Mouse (Mus musculus) heart, embryonic 16.5 days (tissue): ENCODE measurements around the gene Strip1. TPM values are rescaled to one million over a fixed set of nuclear protein-coding genes. Genes with fewer than 3 reads are reported as not detected.

Experiments used
- ATAC-seq: fragments of 200-750 bp; cut with Nextera tagmentation; replicated peaks from 2 replicates; pipeline ENCODE4 v1.8.0; 2017; ENCODE audit warnings: moderate number of reproducible peaks; ENCODE audit not compliant: insufficient read depth, low FRiP score; ENCODE audit errors: extremely low read depth
- H3K27ac ChIP-seq: fragments of 300-500 bp; sonication (generic); 2 replicates; pipeline ENCODE4 v1.5.1; 2014; ENCODE audit warnings: mild to moderate bottlenecking, low read length, control low read depth, moderate library complexity
- H3K27me3 ChIP-seq: fragments of 300-500 bp; sonication (generic); 2 replicates; pipeline ENCODE4 v1.6.1; 2014; ENCODE audit warnings: low read length, mixed read lengths; ENCODE audit not compliant: control insufficient read depth, insufficient read depth
- H3K36me3 ChIP-seq: fragments of 300-500 bp; sonication (generic); 2 replicates; pipeline ENCODE4 v1.6.1; 2014; ENCODE audit not compliant: control insufficient read depth, insufficient read depth
- H3K4me1 ChIP-seq: fragments of 300-500 bp; sonication (generic); 2 replicates; pipeline ENCODE4 v1.6.1; 2014; ENCODE audit warnings: low read length, mixed read lengths; ENCODE audit not compliant: control insufficient read depth, insufficient read depth
- H3K4me2 ChIP-seq: fragments of 300-500 bp; sonication (generic); 2 replicates; pipeline ENCODE4 v1.6.1; 2014; ENCODE audit warnings: low read depth, mild to moderate bottlenecking, control low read depth, low read length
- H3K4me3 ChIP-seq: fragments of 300-500 bp; sonication (generic); 2 replicates; pipeline ENCODE4 v1.5.1; 2014; ENCODE audit warnings: mild to moderate bottlenecking, control low read depth, low read length
- H3K9ac ChIP-seq: fragments of 300-500 bp; sonication (generic); 2 replicates; pipeline ENCODE4 v1.6.1; 2014; ENCODE audit warnings: low read length, control low read depth
- H3K9me3 ChIP-seq: fragments of 300-500 bp; sonication (generic); replicated peaks from 2 replicates; pipeline ENCODE4 v1.6.1; 2016; ENCODE audit warnings: low read length; ENCODE audit not compliant: control insufficient read depth
- WGBS: fragments of 180-500 bp; shearing (Covaris S2); extraction: QIAGEN DNeasy Blood & Tissue Kit; methylation state at CpG from one replicate; pipeline ENCODE4 v1.1.7; 2014; 5-methylcytosine and 5-hydroxymethylcytosine counted together
- polyA plus RNA-seq: library from polyadenylated mRNA; unstranded; fragments of >200 nt; fragmentation: Nextera tagmentation; extraction: Ambion mirVana; gene quantifications from 2 replicates; pipeline ENCODE4 v1.2.1, GENCODE M21; 2015

Strip1 gene
- polyA plus RNA-seq, 1 experiment from 2014 or later, result 32.2 TPM

DNA sequence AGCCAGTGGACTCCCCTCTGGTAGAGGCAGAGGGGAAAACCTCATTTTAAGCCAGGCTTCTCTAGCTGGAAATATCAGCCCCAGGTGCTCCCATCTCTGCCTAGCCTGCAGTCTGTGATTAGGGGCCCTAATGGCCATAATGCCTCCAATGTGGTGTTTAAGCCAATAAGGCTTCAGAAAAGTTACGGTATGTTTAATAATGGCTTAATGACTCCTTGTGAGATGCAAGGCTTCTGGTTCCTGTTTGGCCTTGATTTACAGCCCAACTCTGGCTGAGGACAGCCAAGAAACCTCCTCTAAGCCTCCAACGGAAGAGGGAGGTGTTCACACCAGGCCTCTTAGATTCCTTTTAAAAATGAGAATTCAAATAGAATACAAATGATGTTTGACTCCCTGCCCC is 37.9 kb downstream of the Strip1 start:
- 68% methylated on average over 2 of the region's 2 CpGs for WGBS
- Histone ChIP-seq H3K36me3 (no peaks in the 10 kb centered on the region), H3K27me3 (peaks cover 80% of the 10 kb centered on the region), H3K27ac (no peak overlapping the region), H3K9ac (no peak overlapping the region), H3K4me1 (peaks cover 14% of the 10 kb centered on the region), H3K4me2 (no peak overlapping the region), H3K4me3 (no peak overlapping the region), H3K9me3 (no peaks in the 10 kb centered on the region)
- no peak for ATAC-seq

DNA sequence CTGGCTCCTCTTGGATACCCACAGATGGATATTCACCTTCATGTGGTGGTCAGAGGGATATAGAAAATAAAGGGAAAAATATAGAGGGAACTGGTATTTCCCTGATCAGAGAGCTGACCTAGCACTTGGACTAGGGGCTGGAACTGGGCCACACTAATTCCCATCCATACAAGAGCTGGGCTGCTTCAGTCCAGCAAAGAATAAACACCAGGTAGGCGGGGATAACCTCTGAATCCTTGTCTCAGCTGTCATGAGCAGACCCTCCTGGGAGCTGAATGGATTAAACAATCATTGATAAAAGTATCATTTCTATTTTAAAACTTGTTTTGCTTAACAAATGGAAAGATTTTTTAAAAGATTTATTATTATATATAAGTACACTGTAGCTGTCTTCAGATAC is 39.9 kb downstream of the Strip1 start:
- H3K4me3 ChIP-seq, result no peak overlapping the region
- no peaks in the 10 kb centered on the region for H3K9me3 ChIP-seq
- no peak for ATAC-seq
- H3K4me1 ChIP-seq, result peaks cover 12% of the 10 kb centered on the region
- 53% methylated on average over 1 of the region's 1 CpGs for WGBS
- H3K27ac ChIP-seq, result no peak overlapping the region
- no peak overlapping the region for H3K9ac ChIP-seq
- no peak overlapping the region for H3K4me2 ChIP-seq
- peaks cover 82% of the 10 kb centered on the region for H3K27me3 ChIP-seq
- no peaks in the 10 kb centered on the region for H3K36me3 ChIP-seq

DNA sequence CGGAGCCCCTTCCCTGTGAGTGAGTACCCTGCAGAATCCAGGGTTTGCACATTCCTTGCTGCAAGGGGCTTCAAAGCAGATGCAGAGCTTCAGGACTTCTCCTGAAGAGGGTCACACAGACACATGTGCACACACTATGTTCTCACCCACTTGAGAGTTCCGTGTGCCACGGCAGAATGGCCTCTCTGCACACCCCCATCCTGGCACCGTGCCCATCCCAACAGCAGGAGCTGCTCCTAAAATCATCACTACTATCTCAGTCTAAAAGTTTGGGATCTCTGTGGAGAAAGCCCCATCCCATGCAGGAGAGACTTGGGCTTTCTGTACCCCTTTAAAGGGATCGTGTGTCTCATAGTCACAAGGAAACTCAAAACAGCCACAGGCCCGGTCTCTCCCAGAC is 45.0 kb downstream of the Strip1 start:
- Histone ChIP-seq H3K4me2 (no peak overlapping the region), H3K9ac (no peak overlapping the region), H3K36me3 (no peaks in the 10 kb centered on the region), H3K4me1 (peaks cover 7% of the 10 kb centered on the region; the same call in 1 of the 2 replicates), H3K27me3 (peaks cover 85% of the 10 kb centered on the region), H3K9me3 (no peaks in the 10 kb centered on the region), H3K4me3 (no peak overlapping the region), H3K27ac (no peak overlapping the region)
- ATAC-seq, result no peak
- 50% methylated on average over 6 of the region's 6 CpGs for WGBS

DNA sequence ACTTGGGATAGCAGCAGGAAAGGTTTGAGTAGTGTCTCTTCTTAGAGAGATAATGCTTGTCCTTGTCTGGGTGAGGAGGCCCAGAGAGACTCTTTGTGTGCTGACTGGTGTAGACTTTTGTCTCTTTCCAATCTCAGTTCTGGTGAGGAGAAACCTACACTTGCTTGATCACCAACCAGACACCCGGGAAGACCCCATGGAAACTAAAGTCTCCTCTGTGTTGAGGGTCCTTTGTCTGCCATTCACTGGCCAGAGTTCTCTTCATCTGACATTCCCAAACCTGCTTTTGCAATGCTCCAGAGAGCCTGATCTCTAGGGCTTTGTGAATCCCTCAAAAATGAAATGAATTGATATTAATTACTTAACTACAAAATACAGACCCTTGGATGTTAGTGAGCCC is 47.6 kb downstream of the Strip1 start:
- Histone ChIP-seq H3K27me3 (peaks cover 88% of the 10 kb centered on the region), H3K27ac (no peak overlapping the region), H3K4me1 (peaks cover 7% of the 10 kb centered on the region; the same call in 1 of the 2 replicates), H3K4me2 (no peak overlapping the region), H3K9me3 (no peaks in the 10 kb centered on the region), H3K4me3 (no peak overlapping the region), H3K36me3 (no peaks in the 10 kb centered on the region), H3K9ac (no peak overlapping the region)
- 37% methylated on average over 1 of the region's 1 CpGs for WGBS
- ATAC-seq, result no peak

DNA sequence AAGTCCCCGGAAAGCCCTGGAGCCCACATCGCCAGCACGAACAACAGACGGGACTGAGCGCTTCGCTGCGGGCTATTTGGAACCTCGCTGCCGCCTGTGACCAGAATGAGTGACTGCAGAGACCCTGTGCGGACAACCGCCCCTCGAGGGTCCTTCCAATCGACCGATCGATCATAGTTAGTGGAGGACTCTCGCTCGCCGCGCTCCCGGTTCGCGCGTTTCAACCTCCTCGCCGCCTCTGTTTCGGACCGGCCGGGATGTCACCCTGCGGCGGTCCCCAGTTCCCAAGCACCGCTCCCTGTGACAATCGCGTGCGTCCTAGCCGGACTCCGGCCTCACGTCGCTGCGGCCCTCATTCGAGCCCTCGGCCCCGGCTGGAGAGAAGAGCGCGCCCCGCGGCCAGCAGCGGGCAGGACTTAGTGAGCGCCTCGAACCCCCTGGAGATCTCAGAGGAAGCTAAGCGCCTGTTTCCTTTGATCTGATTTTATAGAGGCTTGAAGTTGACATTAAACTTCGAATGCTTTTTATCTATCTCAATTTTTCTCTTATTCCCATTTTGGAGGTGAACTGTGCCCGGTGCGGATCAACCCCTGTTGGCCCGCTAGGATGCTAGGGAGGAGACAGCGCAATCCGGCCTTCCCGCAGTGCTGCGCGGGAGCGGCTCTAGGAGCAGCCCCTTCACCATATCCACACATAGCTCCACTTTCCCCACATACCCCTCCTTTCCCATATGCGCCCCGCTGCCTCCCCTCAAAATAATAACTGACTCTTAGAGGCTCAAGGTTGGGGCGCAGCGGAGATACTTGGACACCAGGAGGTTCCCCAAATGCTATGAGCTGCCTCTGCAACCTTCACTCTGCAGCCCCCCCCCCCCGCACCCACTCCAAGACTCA is 48.4 kb downstream of the Strip1 start:
- H3K4me2 ChIP-seq, result peak overlapping the region; percentile 77
- no peaks in the 10 kb centered on the region for H3K36me3 ChIP-seq
- ATAC-seq, result no peak
- H3K9ac ChIP-seq, result peak overlapping the region; percentile 57
- WGBS, result 2% methylated on average over 65 of the region's 65 CpGs
- H3K4me3 ChIP-seq, result peak overlapping the region; percentile 54
- peaks cover 7% of the 10 kb centered on the region; the same call in 1 of the 2 replicates for H3K4me1 ChIP-seq
- H3K9me3 ChIP-seq, result no peaks in the 10 kb centered on the region
- H3K27ac ChIP-seq, result no peak overlapping the region
- peaks cover 84% of the 10 kb centered on the region for H3K27me3 ChIP-seq

DNA sequence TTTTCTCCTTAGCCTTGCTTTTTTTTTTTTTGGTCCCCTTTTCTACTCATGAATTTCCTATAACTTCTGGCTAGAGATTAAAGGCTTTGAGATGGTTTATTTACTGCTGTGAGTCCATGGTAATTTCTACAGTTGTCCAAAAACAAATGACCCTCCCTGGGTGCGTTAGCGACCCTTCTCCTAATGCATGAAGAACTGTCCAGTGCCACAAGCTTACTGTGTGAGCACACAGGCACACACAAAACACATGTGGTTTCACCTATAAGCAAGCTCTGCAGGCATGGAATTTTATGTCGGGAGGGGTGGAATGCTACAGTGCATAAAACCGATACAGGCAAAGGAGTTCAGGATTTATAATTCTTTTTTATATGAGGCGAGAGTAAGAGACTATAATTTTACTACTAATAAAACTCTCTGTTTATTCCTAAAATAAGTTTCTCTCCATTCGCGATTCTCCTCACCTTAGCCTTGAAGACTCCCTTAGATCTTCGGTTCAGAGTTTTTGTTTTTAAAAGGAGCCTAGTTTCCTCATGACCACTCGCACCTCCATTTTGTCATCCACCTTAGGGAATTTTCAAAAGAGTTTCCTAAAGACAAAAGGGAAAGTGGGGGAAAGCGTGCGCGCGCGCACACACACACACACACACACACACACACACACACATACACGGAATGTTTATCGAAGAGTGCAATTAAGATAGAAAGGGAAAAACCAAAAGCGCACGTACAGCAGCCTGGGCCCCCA is 49.2 kb downstream of the Strip1 start:
- Histone ChIP-seq H3K27ac (no peak overlapping the region), H3K4me1 (peaks cover 7% of the 10 kb centered on the region; the same call in 1 of the 2 replicates), H3K36me3 (no peaks in the 10 kb centered on the region), H3K9me3 (no peaks in the 10 kb centered on the region), H3K4me3 (peak overlapping the region; percentile 54), H3K9ac (peak overlapping the region; percentile 57; the same call in 1 of the 2 replicates), H3K4me2 (peak overlapping the region; percentile 77), H3K27me3 (peaks cover 76% of the 10 kb centered on the region)
- ATAC-seq, result no peak
- WGBS, result 5% methylated on average over 18 of the region's 18 CpGs

DNA sequence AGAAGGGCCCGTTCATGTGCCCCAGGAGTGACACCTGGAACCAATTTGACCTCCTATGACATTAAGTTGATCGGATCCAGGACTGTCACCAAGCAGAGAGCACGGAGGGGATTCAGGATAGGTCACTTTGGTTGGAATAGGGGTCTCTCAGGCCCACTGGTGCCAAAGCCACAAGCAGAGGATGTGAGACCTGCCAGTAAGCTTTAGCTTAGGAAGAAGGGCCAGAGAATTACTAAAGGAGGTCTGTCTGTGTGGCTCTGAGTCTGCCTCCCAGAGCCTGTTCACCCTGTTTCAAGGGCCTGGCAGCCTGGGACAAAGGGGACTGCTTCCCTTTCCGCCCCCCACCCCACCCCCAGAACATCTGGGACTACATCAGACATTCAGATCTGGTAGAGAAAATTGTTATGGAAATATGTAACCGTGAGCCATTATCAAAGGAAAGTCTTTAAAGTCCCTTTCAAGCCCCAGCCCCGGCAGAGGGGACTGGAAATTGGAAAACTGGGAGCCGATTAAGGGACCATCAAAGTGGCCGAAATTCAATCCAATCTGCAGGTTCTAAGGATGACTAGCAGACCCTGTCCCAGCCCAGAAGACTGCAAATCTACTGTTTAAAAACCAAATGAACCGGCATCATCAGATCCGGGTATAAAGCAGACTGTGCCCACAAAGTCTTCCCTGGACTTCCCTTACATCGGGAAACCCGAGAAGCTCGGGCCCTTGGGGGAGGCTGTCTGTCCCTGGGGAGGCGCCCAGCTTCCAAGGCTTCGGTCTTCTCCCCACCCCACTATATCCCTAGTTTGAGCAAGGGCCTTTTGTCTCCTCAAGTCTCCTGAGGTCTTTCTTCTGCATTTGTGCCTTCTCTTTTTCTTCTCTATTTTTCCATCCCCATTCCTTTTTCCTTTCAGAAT is 50.1 kb downstream of the Strip1 start:
- H3K36me3 ChIP-seq, result no peaks in the 10 kb centered on the region
- peaks cover 7% of the 10 kb centered on the region; the same call in 1 of the 2 replicates for H3K4me1 ChIP-seq
- peaks cover 67% of the 10 kb centered on the region for H3K27me3 ChIP-seq
- 15% methylated on average over 15 of the region's 15 CpGs for WGBS
- no peak for ATAC-seq
- H3K4me2 ChIP-seq, result no peak overlapping the region
- no peak overlapping the region for H3K4me3 ChIP-seq
- no peak overlapping the region for H3K9ac ChIP-seq
- no peaks in the 10 kb centered on the region for H3K9me3 ChIP-seq
- no peak overlapping the region for H3K27ac ChIP-seq

DNA sequence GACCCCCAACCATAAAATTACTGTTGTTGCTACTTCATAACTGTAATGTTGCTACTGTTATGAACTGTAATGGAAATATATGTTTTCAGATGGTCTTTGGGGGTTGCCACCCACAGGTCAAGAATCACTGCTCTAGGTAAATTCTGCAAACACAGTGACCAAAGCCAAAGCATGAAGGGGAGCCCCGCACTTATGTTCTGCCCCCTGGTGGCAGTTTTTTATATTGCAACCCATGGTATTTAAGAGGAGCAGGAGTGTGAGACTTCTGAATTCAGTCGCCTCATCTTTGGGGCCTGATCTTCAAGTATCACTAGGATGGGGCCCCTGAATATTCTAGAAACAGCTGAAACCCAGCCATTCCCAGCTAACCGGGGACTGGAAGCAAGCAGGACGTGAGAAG is 52.0 kb downstream of the Strip1 start:
- no peaks in the 10 kb centered on the region for H3K9me3 ChIP-seq
- no peak overlapping the region for H3K9ac ChIP-seq
- no peak overlapping the region for H3K4me2 ChIP-seq
- peaks cover 7% of the 10 kb centered on the region; the same call in 1 of the 2 replicates for H3K4me1 ChIP-seq
- H3K27ac ChIP-seq, result no peak overlapping the region
- no peak overlapping the region for H3K4me3 ChIP-seq
- no peaks in the 10 kb centered on the region for H3K36me3 ChIP-seq
- 9% methylated on average over 4 of the region's 4 CpGs for WGBS
- H3K27me3 ChIP-seq, result peaks cover 49% of the 10 kb centered on the region
- no peak for ATAC-seq
